Mouse (Mus musculus): ENCODE results near the gene Rpl38. TPM values are rescaled to one million over a fixed set of nuclear protein-coding genes. Genes with fewer than 3 reads are reported as not detected.

Rpl38 gene
- polyA plus RNA-seq (2017; shearing (Covaris generic)), result 722 TPM

GRCm38 (mm10) chr11:114668301-114668710 is at the start of gene Rpl38:
Rpl38 (plus strand) TSS chr11:114668524.

GRCm38 (mm10) chr11:114675341-114675825 is 7.1 kb downstream of the Rpl38 start, which contains the start of gene Ttyh2:
Ttyh2 (plus strand) TSS chr11:114675431.

Other genes with a start within 250 kb of the Rpl38 start
- gene Ttyh2, start 6.9 kb downstream of the Rpl38 start, polyA plus RNA-seq (2017; shearing (Covaris generic)), result 2.2 TPM
- not detected for gene Dnaic2, start 58.9 kb downstream of the Rpl38 start, polyA plus RNA-seq (2017; shearing (Covaris generic))
- gene Kif19a, start 96.9 kb downstream of the Rpl38 start, polyA plus RNA-seq (2017; shearing (Covaris generic)), result 0.25 TPM
- gene Btbd17, start 127.4 kb downstream of the Rpl38 start, polyA plus RNA-seq (2017; shearing (Covaris generic)), result not detected
- gene Gpr142, start 130.4 kb downstream of the Rpl38 start, polyA plus RNA-seq (2017; shearing (Covaris generic)), result not detected
- gene Gprc5c, start 182.6 kb downstream of the Rpl38 start, polyA plus RNA-seq (2017; shearing (Covaris generic)), result 0.21 TPM
- gene Cd300a, start 221.5 kb downstream of the Rpl38 start, polyA plus RNA-seq (2017; shearing (Covaris generic)), result 0.41 TPM

Measured in CD4-positive, CD25-positive, alpha-beta regulatory T cell, adult 9 weeks (primary cell).